Comparison of ENCODE assay signal across 8 mouse cellular contexts in the genomic region with DNA sequence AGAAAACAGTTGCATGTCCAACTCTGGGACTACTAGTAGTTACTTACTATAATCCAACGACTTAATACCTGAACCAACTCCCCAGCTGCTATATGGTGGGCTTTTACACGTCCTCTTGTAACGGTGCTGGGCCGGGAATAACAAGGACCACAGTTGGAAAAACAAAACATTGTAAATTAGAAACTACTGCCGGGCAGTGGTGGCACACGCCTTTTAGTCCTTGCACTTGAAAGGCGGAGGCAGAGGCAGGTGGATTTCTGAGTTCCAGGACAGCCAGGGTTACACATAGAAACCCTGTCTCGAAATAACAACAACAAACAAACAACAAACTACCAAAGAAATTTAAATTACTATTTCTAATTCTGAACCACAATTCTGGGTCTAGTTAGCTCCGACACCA. TPM values are rescaled to one million over a fixed set of nuclear protein-coding genes. Genes with fewer than 3 reads are reported as not detected.
DNase-seq lines count a peak whose midpoint lies in the region; ATAC-seq and TF ChIP-seq lines count a peak whose summit lies in the region.

No protein-coding gene starts in this region.

- peak overlapping the region; percentile 72 for H3K4me3 ChIP-seq in heart, embryonic 13.5 days
- peak overlapping the region; percentile 83 to 92 for H3K4me3 ChIP-seq in MEL (ENCODE audit: control insufficient read depth in 1 of 2, insufficient read depth in 1 of 2, low read depth in 2 of 2, low read length in 2 of 2)
- peak overlapping the region; percentile 61 for H3K4me3 ChIP-seq in hindbrain, embryonic 12.5 days
- H3K4me3 ChIP-seq in midbrain, embryonic 13.5 days (replicated peaks): peak overlapping the region; percentile 66

- peaks cover 36% of the 10 kb centered on the region for H3K36me3 ChIP-seq in heart, embryonic 13.5 days
- H3K36me3 ChIP-seq in MEL (ENCODE audit: control insufficient read depth in 1 of 2, insufficient read depth in 2 of 2, low read length in 2 of 2): peaks cover 5 to 30% of the 10 kb centered on the region in 2 experiments; a peak in 3 of 4 replicates
- peaks cover 23% of the 10 kb centered on the region for H3K36me3 ChIP-seq in hindbrain, embryonic 12.5 days
- peaks cover 27% of the 10 kb centered on the region for H3K36me3 ChIP-seq in midbrain, embryonic 13.5 days

- H3K79me2 ChIP-seq in MEL (ENCODE audit: control insufficient read depth, insufficient read depth, low read length, poor library complexity): peaks cover 27% of the 10 kb centered on the region

- intact Hi-C loops in heart, postnatal 14 days (cut with DNase I): no loop called here

- peaks cover 24% of the 10 kb centered on the region for H3K4me1 ChIP-seq in heart, embryonic 13.5 days
- H3K4me1 ChIP-seq in MEL (ENCODE audit: control insufficient read depth in 1 of 2, insufficient read depth in 2 of 2, low read length in 2 of 2): peaks cover 5 to 10% of the 10 kb centered on the region in 2 experiments
- H3K4me1 ChIP-seq in hindbrain, embryonic 12.5 days: peaks cover 26% of the 10 kb centered on the region
- H3K4me1 ChIP-seq in midbrain, embryonic 13.5 days (replicated peaks): peaks cover 28% of the 10 kb centered on the region

- peak overlapping the region; percentile 86 for H3K9ac ChIP-seq in heart, embryonic 13.5 days
- peak overlapping the region; percentile 88 for H3K9ac ChIP-seq in MEL (ENCODE audit: control insufficient read depth, low read depth, low read length, poor library complexity, severe bottlenecking)
- peak overlapping the region; percentile 75 for H3K9ac ChIP-seq in hindbrain, embryonic 12.5 days
- peak overlapping the region; percentile 69 for H3K9ac ChIP-seq in midbrain, embryonic 13.5 days (replicated peaks)

- no peaks in the 10 kb centered on the region for H3K27me3 ChIP-seq in heart, embryonic 13.5 days (replicated peaks)
- H3K27me3 ChIP-seq in MEL (ENCODE audit: control insufficient read depth in 1 of 2, insufficient read depth in 2 of 2, low read length in 2 of 2): no peaks in the 10 kb centered on the region
- no peaks in the 10 kb centered on the region for H3K27me3 ChIP-seq in hindbrain, embryonic 12.5 days
- H3K27me3 ChIP-seq in midbrain, embryonic 13.5 days: no peaks in the 10 kb centered on the region

- WGBS in heart, embryonic 13.5 days: 3% methylated on average over 9 of the region's 9 CpGs
- 5% methylated on average over 9 of the region's 9 CpGs for WGBS in hindbrain, embryonic 12.5 days
- WGBS in midbrain, embryonic 13.5 days: 6% methylated on average over 9 of the region's 9 CpGs

- peak overlapping the region; percentile 55; the same call in 1 of the 2 replicates for H3K27ac ChIP-seq in heart, embryonic 13.5 days (replicated peaks)
- H3K27ac ChIP-seq in MEL (ENCODE audit: control insufficient read depth, low read depth, low read length): peak overlapping the region; percentile 73
- 0 out of 2 replicates have a peak overlapping the region, but pooled peaks have one; percentile 30 for H3K27ac ChIP-seq in hindbrain, embryonic 12.5 days
- H3K27ac ChIP-seq in midbrain, embryonic 13.5 days: no peak overlapping the region

- no peak for TF ChIP-seq EP300 in MEL (IDR thresholded peaks at IDR 0.05; ENCODE audit: low read depth in 1 of 2, low read length in 2 of 2)

- TF ChIP-seq POLR2A in MEL (IDR thresholded peaks at IDR 0.05; ENCODE audit: control insufficient read depth in 1 of 2, insufficient read depth in 1 of 2, low read depth in 1 of 2, low read length in 2 of 2, poor library complexity in 1 of 2): no peak

- H3K4me2 ChIP-seq in heart, embryonic 13.5 days: peak overlapping the region; percentile 86
- H3K4me2 ChIP-seq in hindbrain, embryonic 12.5 days (replicated peaks): peak overlapping the region; percentile 94
- H3K4me2 ChIP-seq in midbrain, embryonic 13.5 days (replicated peaks): peak overlapping the region; percentile 76

- no peak for DNase-seq in heart, postnatal 14 days
- no peak for DNase-seq in MEL (ENCODE audit: low read depth, low spot score)
- DNase-seq in left cerebral cortex, adult 8-10 months (ENCODE audit: low spot score in 2 of 2): no peak
- no peak for DNase-seq in thymus, adult 18-20 months
- no peak for DNase-seq in layer of hippocampus, postnatal 10 days (ENCODE audit: low spot score in 2 of 2)

- no peak for ATAC-seq in heart, embryonic 13.5 days (ENCODE audit: extremely low read depth, insufficient number of reproducible peaks, low FRiP score, low TSS enrichment)
- ATAC-seq in hindbrain, embryonic 12.5 days (ENCODE audit: low FRiP score): peak; percentile 2
- ATAC-seq in midbrain, embryonic 13.5 days: peak; percentile 46

- TF ChIP-seq RAD21 in MEL (IDR thresholded peaks at IDR 0.05; ENCODE audit: low read depth, low read length): no peak

- no peak for TF ChIP-seq CTCF in MEL (IDR thresholded peaks at IDR 0.05 in 2 of 3, conservative IDR thresholded peaks at IDR 0.05 in 1 of 3; ENCODE audit: control insufficient read depth in 1 of 3, insufficient read depth in 1 of 3, low read depth in 2 of 3, low read length in 3 of 3, poor library complexity in 1 of 3, severe bottlenecking in 1 of 3)

- no peaks in the 10 kb centered on the region for H3K9me3 ChIP-seq in heart, embryonic 13.5 days
- H3K9me3 ChIP-seq in MEL (replicated peaks; ENCODE audit: insufficient read depth, low read length): no peaks in the 10 kb centered on the region
- no peaks in the 10 kb centered on the region for H3K9me3 ChIP-seq in hindbrain, embryonic 12.5 days (replicated peaks)
- no peaks in the 10 kb centered on the region for H3K9me3 ChIP-seq in midbrain, embryonic 13.5 days

TF ChIP-seq in MEL, 35 proteins besides CTCF, POLR2A, EP300 and RAD21 (continues in another document):
- no peak for TF ChIP-seq TBP (IDR thresholded peaks at IDR 0.05; ENCODE audit: low read depth, low read length)
- no peak for TF ChIP-seq E2F4 (IDR thresholded peaks at IDR 0.05; ENCODE audit: borderline replicate concordance, low read depth, low read length)
- no peak for TF ChIP-seq SIN3A (IDR thresholded peaks at IDR 0.05; ENCODE audit: low read length)

RNA-seq across cellular contexts. Expression of a gene that starts 0.4 kb away (rescaled TPM):
- polyA plus RNA-seq in heart, embryonic 13.5 days (2015; fragmentation: Nextera tagmentation; extraction: Ambion mirVana): 16.4 and 18.5 TPM in 2 replicates
- 1 to 10 TPM; 4.9 to 5.8 TPM for total RNA-seq in heart, postnatal 14 days (2021)
- total RNA-seq in MEL (2012; rRNA removed): 27.1 and 29.1 TPM in 2 replicates
- 10 to 100 TPM in 1 of 2 experiments, not detected in 1; 29.8 TPM for polyA plus RNA-seq in MEL (2012; ENCODE audit: insufficient read depth in 1 of 2, insufficient read length in 2 of 2, low read depth in 1 of 2, low replicate concordance in 2 of 2, missing spikeins in 1 of 2)
- polyA plus RNA-seq in hindbrain, embryonic 12.5 days (2016; fragmentation: Nextera tagmentation; extraction: Ambion mirVana): 35.0 and 37.0 TPM in 2 replicates
- polyA plus RNA-seq in midbrain, embryonic 13.5 days (2015; fragmentation: Nextera tagmentation; extraction: Ambion mirVana): 32.8 and 34.5 TPM in 2 replicates
- 10 to 100 TPM in 2 of 4 experiments, 1 to 10 TPM in 2; 9.1 to 11.1 (median 10.3) TPM for total RNA-seq in left cerebral cortex, adult 8-10 months (2022)
- total RNA-seq in layer of hippocampus, postnatal 10 days (2021): 1 to 10 TPM; 7.4 to 9.5 TPM

RNA-seq across cellular contexts. Expression of a gene that starts 7.1 kb away (rescaled TPM):
- polyA plus RNA-seq in heart, embryonic 13.5 days (2015; fragmentation: Nextera tagmentation; extraction: Ambion mirVana): 7.3 and 8.4 TPM in 2 replicates
- total RNA-seq in heart, postnatal 14 days (2021): 1 to 10 TPM in 1 of 2 experiments, under 1 TPM in 1; 0.93 to 1.3 TPM
- total RNA-seq in MEL (2012; rRNA removed): not detected in 2 replicates
- polyA plus RNA-seq in MEL (2012; ENCODE audit: insufficient read depth in 1 of 2, insufficient read length in 2 of 2, low read depth in 1 of 2, low replicate concordance in 2 of 2, missing spikeins in 1 of 2): under 1 TPM in 1 of 2 experiments, not detected in 1; 0.06 TPM
- polyA plus RNA-seq in hindbrain, embryonic 12.5 days (2016; fragmentation: Nextera tagmentation; extraction: Ambion mirVana): 21.0 and 22.4 TPM in 2 replicates
- polyA plus RNA-seq in midbrain, embryonic 13.5 days (2015; fragmentation: Nextera tagmentation; extraction: Ambion mirVana): 30.7 and 32.0 TPM in 2 replicates
- total RNA-seq in left cerebral cortex, adult 8-10 months (2022): 10 to 100 TPM; 67.7 to 77.9 (median 74.4) TPM
- total RNA-seq in layer of hippocampus, postnatal 10 days (2021): 10 to 100 TPM; 19.7 to 19.9 TPM

RNA-seq across cellular contexts. Expression of a gene that starts 11.7 kb away (rescaled TPM):
- 20.8 and 21.9 TPM in 2 replicates for polyA plus RNA-seq in heart, embryonic 13.5 days (2015; fragmentation: Nextera tagmentation; extraction: Ambion mirVana)
- total RNA-seq in heart, postnatal 14 days (2021): 10 to 100 TPM; 57.7 to 62.4 TPM
- 26.4 and 29.3 TPM in 2 replicates for total RNA-seq in MEL (2012; rRNA removed)
- polyA plus RNA-seq in MEL (2012; ENCODE audit: insufficient read depth in 1 of 2, insufficient read length in 2 of 2, low read depth in 1 of 2, low replicate concordance in 2 of 2, missing spikeins in 1 of 2): 10 to 100 TPM in 1 of 2 experiments, not detected in 1; 42.9 TPM
- polyA plus RNA-seq in hindbrain, embryonic 12.5 days (2016; fragmentation: Nextera tagmentation; extraction: Ambion mirVana): 30.0 and 33.8 TPM in 2 replicates
- 18.3 and 18.9 TPM in 2 replicates for polyA plus RNA-seq in midbrain, embryonic 13.5 days (2015; fragmentation: Nextera tagmentation; extraction: Ambion mirVana)
- total RNA-seq in left cerebral cortex, adult 8-10 months (2022): 10 to 100 TPM; 38.3 to 42.1 (median 40.2) TPM
- 10 to 100 TPM; 34.3 to 34.4 TPM for total RNA-seq in layer of hippocampus, postnatal 10 days (2021)

RNA-seq across cellular contexts. Expression of a gene that starts 16.7 kb away (rescaled TPM):
- polyA plus RNA-seq in heart, embryonic 13.5 days (2015; fragmentation: Nextera tagmentation; extraction: Ambion mirVana): 5.7 and 6.5 TPM in 2 replicates
- 1 to 10 TPM; 1.6 to 2.2 TPM for total RNA-seq in heart, postnatal 14 days (2021)
- not detected in 2 replicates for total RNA-seq in MEL (2012; rRNA removed)
- polyA plus RNA-seq in MEL (2012; ENCODE audit: insufficient read depth in 1 of 2, insufficient read length in 2 of 2, low read depth in 1 of 2, low replicate concordance in 2 of 2, missing spikeins in 1 of 2): not detected
- 9.7 and 10.9 TPM in 2 replicates for polyA plus RNA-seq in hindbrain, embryonic 12.5 days (2016; fragmentation: Nextera tagmentation; extraction: Ambion mirVana)
- polyA plus RNA-seq in midbrain, embryonic 13.5 days (2015; fragmentation: Nextera tagmentation; extraction: Ambion mirVana): 7.9 and 8.1 TPM in 2 replicates
- 1 to 10 TPM in 2 of 4 experiments, under 1 TPM in 2; 0.89 to 2.3 (median 1.3) TPM for total RNA-seq in left cerebral cortex, adult 8-10 months (2022)
- total RNA-seq in layer of hippocampus, postnatal 10 days (2021): 1 to 10 TPM; 5.4 to 6.3 TPM

RNA-seq across cellular contexts. Expression of a gene that starts 47.8 kb away (rescaled TPM):
- 136 and 163 TPM in 2 replicates for polyA plus RNA-seq in heart, embryonic 13.5 days (2015; fragmentation: Nextera tagmentation; extraction: Ambion mirVana)
- total RNA-seq in heart, postnatal 14 days (2021): 100 to 1,000 TPM; 109 to 113 TPM
- total RNA-seq in MEL (2012; rRNA removed): 54.2 and 66.8 TPM in 2 replicates
- polyA plus RNA-seq in MEL (2012; ENCODE audit: insufficient read depth in 1 of 2, insufficient read length in 2 of 2, low read depth in 1 of 2, low replicate concordance in 2 of 2, missing spikeins in 1 of 2): 10 to 100 TPM in 1 of 2 experiments, not detected in 1; 64.6 TPM
- 172 and 181 TPM in 2 replicates for polyA plus RNA-seq in hindbrain, embryonic 12.5 days (2016; fragmentation: Nextera tagmentation; extraction: Ambion mirVana)
- polyA plus RNA-seq in midbrain, embryonic 13.5 days (2015; fragmentation: Nextera tagmentation; extraction: Ambion mirVana): 226 and 249 TPM in 2 replicates
- total RNA-seq in left cerebral cortex, adult 8-10 months (2022): 100 to 1,000 TPM; 243 to 260 (median 256) TPM
- 100 to 1,000 TPM; 180 to 184 TPM for total RNA-seq in layer of hippocampus, postnatal 10 days (2021)

Comparison
In these comparisons a context has a peak if more than half of its experiments do, and no peak if none do; other contexts are left out.
1. RNA of a gene that starts 7.1 kb away (total RNA-seq): 67.7 to 77.9 TPM in left cerebral cortex, adult 8-10 months and 19.7 to 19.9 TPM in layer of hippocampus, postnatal 10 days; 0.93 to 1.3 TPM in heart, postnatal 14 days and not detected in MEL; every median in the first group is over 4 times any median in the second.
2. Peak in every context shown above with its lines, with median percentiles within 50 percentile points of each other: H3K4me2 ChIP-seq, H3K4me3 ChIP-seq and H3K9ac ChIP-seq.